Mouse (Mus musculus) ES-Bruce4 (cell line): Measurements from ENCODE around the gene Dap3.

Source experiments
- CTCF ChIP-seq: IDR thresholded peaks from one replicate; pipeline ENCODE4 v1.8.1; 2011; ENCODE audit warnings: low read depth, low read length
- EP300 ChIP-seq: IDR thresholded peaks from 2 replicates; pipeline ENCODE4 v1.6.1; 2011; ENCODE audit warnings: low read depth, low read length; ENCODE audit not compliant: insufficient read depth
- POLR2A ChIP-seq: IDR thresholded peaks from one replicate; pipeline ENCODE4 v1.8.1; 2011; ENCODE audit warnings: low read length; ENCODE audit not compliant: insufficient read depth

DNA sequence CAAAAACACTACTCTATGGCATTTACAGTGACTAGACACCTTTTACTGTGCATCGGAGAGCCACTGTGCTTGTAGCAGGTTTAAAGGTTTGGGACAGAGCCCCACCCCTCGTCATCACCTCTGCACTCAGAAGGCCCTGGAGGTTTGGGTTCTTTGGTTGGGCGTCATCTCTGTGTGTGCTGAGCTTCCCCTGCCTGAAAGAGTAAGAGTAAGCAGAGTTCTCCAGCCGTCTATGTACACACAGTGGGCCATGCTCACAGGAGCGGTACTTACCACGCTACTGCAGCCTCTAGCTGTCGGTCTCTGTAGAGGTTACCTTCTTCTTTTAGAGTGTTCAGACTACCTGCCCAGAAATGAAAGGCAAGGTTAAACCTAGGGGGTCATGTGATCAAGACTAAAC, 38.4 kb downstream of the Dap3 start:
- no peak for TF ChIP-seq CTCF
- TF ChIP-seq EP300: no peak
- no peak for TF ChIP-seq POLR2A
